In the genomic region with DNA sequence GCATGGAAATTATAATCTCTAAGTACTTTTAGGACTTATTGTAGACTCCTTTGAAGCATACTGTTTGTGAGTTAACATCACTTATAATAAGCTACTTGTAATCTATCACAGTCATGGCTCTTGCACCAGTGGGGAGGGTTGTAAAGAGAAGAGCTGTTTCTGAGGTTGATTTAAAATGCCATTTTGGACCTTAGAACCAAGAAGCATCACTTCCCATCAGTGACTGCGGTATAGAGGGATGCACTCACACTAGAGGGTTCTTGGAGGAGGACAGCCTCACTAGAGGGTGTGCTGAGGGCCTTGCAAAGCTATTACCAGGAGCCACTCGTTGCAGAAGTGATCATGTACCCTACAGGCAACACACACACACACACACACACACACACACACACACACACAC, we compare ENCODE assay signal across 13 mouse cellular contexts. TPM values are rescaled to one million over a fixed set of nuclear protein-coding genes. Genes with fewer than 3 reads are reported as not detected.
DNase-seq lines count a peak whose midpoint lies in the region; ATAC-seq and TF ChIP-seq lines count a peak whose summit lies in the region.
"Had no signal": no experiment of that assay in that cellular context is flagged by ENCODE, and none has a peak within 500 bp of the region (broad histone marks: within the 10 kb centered on the region; RNA-seq: fewer than 3 reads in every experiment).

No protein-coding gene starts in this region.

- H3K4me1 ChIP-seq in heart, postnatal 0 days (ENCODE audit: control insufficient read depth, insufficient read depth): peaks cover 15% of the 10 kb centered on the region
- H3K4me1 ChIP-seq in lung, embryonic 15.5 days: peaks cover 36% of the 10 kb centered on the region
- peaks cover 23% of the 10 kb centered on the region for H3K4me1 ChIP-seq in lung, adult 2 months (ENCODE audit: control insufficient read depth, insufficient read depth, low read length)
- peaks cover 12% of the 10 kb centered on the region; the same call in 1 of the 2 replicates for H3K4me1 ChIP-seq in intestine, embryonic 15.5 days (replicated peaks)
- H3K4me1 ChIP-seq in forebrain, embryonic 11.5 days (replicated peaks; ENCODE audit: control insufficient read depth, insufficient read depth, low read length): no peaks in the 10 kb centered on the region

- peak overlapping the region; percentile 61 for H3K4me2 ChIP-seq in heart, postnatal 0 days (ENCODE audit: low read depth, low read length)
- H3K4me2 ChIP-seq in lung, embryonic 15.5 days: peak overlapping the region; percentile 52
- peak overlapping the region; percentile 52 for H3K4me2 ChIP-seq in intestine, embryonic 15.5 days (replicated peaks)
- no peak overlapping the region for H3K4me2 ChIP-seq in forebrain, embryonic 11.5 days (ENCODE audit: low read depth, low read length, severe bottlenecking)

- no peak for DNase-seq in heart, postnatal 0 days (ENCODE audit: low spot score)
- no peak for DNase-seq in heart, postnatal 10 days
- no peak for DNase-seq in lung, adult 2 months
- no peak for DNase-seq in forebrain, embryonic 11.5 days (ENCODE audit: low spot score)
- no peak for DNase-seq in B cell, adult 2 months
- DNase-seq: adrenal gland, postnatal 14 days; right cerebral cortex, postnatal 25 days; thymus, postnatal 4 days had no signal

- peak overlapping the region; percentile 37 for H3K4me3 ChIP-seq in heart, postnatal 0 days (ENCODE audit: low read depth, low read length)
- H3K4me3 ChIP-seq in lung, embryonic 15.5 days: peak overlapping the region; percentile 29
- no peak overlapping the region for H3K4me3 ChIP-seq in lung, adult 2 months (replicated peaks; ENCODE audit: extremely low read depth, low read depth, low read length)
- H3K4me3 ChIP-seq in intestine, embryonic 15.5 days (replicated peaks): no peak overlapping the region
- no peak overlapping the region for H3K4me3 ChIP-seq in forebrain, embryonic 11.5 days (ENCODE audit: low read depth, low read length)
- H3K4me3 ChIP-seq: erythroblast, embryonic 14.5 days had no signal

- 60% methylated on average over 2 of the region's 2 CpGs for WGBS in heart, postnatal 0 days
- 47% methylated on average over 2 of the region's 2 CpGs for WGBS in lung, embryonic 15.5 days
- 38% methylated on average over 2 of the region's 2 CpGs for WGBS in lung, adult 2 months
- 53% methylated on average over 2 of the region's 2 CpGs for WGBS in intestine, embryonic 15.5 days
- WGBS in forebrain, embryonic 11.5 days: 79% methylated on average over 2 of the region's 2 CpGs

- TF ChIP-seq EP300 in heart, postnatal 0 days (IDR thresholded peaks at IDR 0.05; ENCODE audit: low read depth): no peak

- intact Hi-C loops in heart, postnatal 10 days (cut with DNase I): no loop called here

- no peak for TF ChIP-seq POLR2A in lung, adult 2 months (IDR thresholded peaks at IDR 0.05; ENCODE audit: borderline replicate concordance, extremely low read depth, low read depth, low read length)

- no peak for ATAC-seq in heart, postnatal 0 days (ENCODE audit: insufficient read depth, low read depth)
- no peak for ATAC-seq in lung, embryonic 15.5 days (ENCODE audit: borderline replicate concordance, extremely low read depth, low FRiP score, low TSS enrichment)
- no peak for ATAC-seq in intestine, embryonic 15.5 days
- ATAC-seq in forebrain, embryonic 11.5 days (replicated peaks; ENCODE audit: low FRiP score): no peak
- ATAC-seq: hindbrain, postnatal 0 days had no signal

- H3K9ac ChIP-seq in heart, postnatal 0 days (replicated peaks; ENCODE audit: low read depth, low read length): no peak overlapping the region
- H3K9ac ChIP-seq in lung, embryonic 15.5 days: no peak overlapping the region
- H3K9ac ChIP-seq in intestine, embryonic 15.5 days: no peak overlapping the region
- H3K9ac ChIP-seq in forebrain, embryonic 11.5 days (ENCODE audit: low read length): no peak overlapping the region
- H3K9ac ChIP-seq: liver, embryonic 14.5 days had no signal

- no peaks in the 10 kb centered on the region for H3K9me3 ChIP-seq in heart, postnatal 0 days (replicated peaks; ENCODE audit: control insufficient read depth, low read length)
- no peaks in the 10 kb centered on the region for H3K9me3 ChIP-seq in lung, embryonic 15.5 days
- H3K9me3 ChIP-seq in intestine, embryonic 15.5 days: no peaks in the 10 kb centered on the region
- H3K9me3 ChIP-seq in forebrain, embryonic 11.5 days (ENCODE audit: control insufficient read depth, low read length): no peaks in the 10 kb centered on the region

- no peaks in the 10 kb centered on the region for H3K36me3 ChIP-seq in heart, postnatal 0 days (replicated peaks; ENCODE audit: control insufficient read depth, insufficient read depth, low read length)
- no peaks in the 10 kb centered on the region for H3K36me3 ChIP-seq in lung, embryonic 15.5 days
- no peaks in the 10 kb centered on the region for H3K36me3 ChIP-seq in intestine, embryonic 15.5 days
- no peaks in the 10 kb centered on the region for H3K36me3 ChIP-seq in forebrain, embryonic 11.5 days (ENCODE audit: control insufficient read depth, insufficient read depth, low read length)

- H3K27ac ChIP-seq in heart, postnatal 0 days (ENCODE audit: low read depth): peak overlapping the region; percentile 68
- peak overlapping the region; percentile 71 for H3K27ac ChIP-seq in lung, embryonic 15.5 days
- H3K27ac ChIP-seq in intestine, embryonic 15.5 days: no peak overlapping the region
- no peak overlapping the region for H3K27ac ChIP-seq in forebrain, embryonic 11.5 days (ENCODE audit: low read depth, low read length)
- H3K27ac ChIP-seq: hindbrain, postnatal 0 days; liver, embryonic 14.5 days had no signal

- TF ChIP-seq CTCF in heart, postnatal 0 days (IDR thresholded peaks at IDR 0.05; ENCODE audit: low read depth): no peak
- no peak for TF ChIP-seq CTCF in lung, adult 2 months (IDR thresholded peaks at IDR 0.05; ENCODE audit: insufficient read depth, low read length)

- no peaks in the 10 kb centered on the region for H3K27me3 ChIP-seq in heart, postnatal 0 days (ENCODE audit: control insufficient read depth, insufficient read depth, low read length)
- no peaks in the 10 kb centered on the region for H3K27me3 ChIP-seq in lung, embryonic 15.5 days
- no peaks in the 10 kb centered on the region for H3K27me3 ChIP-seq in intestine, embryonic 15.5 days (replicated peaks)
- no peaks in the 10 kb centered on the region for H3K27me3 ChIP-seq in forebrain, embryonic 11.5 days (ENCODE audit: control insufficient read depth, insufficient read depth, low read length)

RNA-seq across cellular contexts. Expression of gene Il1r1, which starts 0.7 kb away (rescaled TPM):
- total RNA-seq in heart, postnatal 0 days (2014; rRNA removed; ENCODE audit: low replicate concordance): 4.7 and 5.2 TPM in 2 replicates
- 5.1 and 5.6 TPM in 2 replicates for polyA plus RNA-seq in heart, postnatal 0 days (2015; fragmentation: Nextera tagmentation; extraction: Ambion mirVana)
- 1 to 10 TPM; 7.5 to 7.9 TPM for total RNA-seq in heart, postnatal 10 days (2021)
- polyA plus RNA-seq in lung, embryonic 15.5 days (2015; fragmentation: Nextera tagmentation; extraction: Ambion mirVana): 9.7 and 10.9 TPM in 2 replicates
- polyA plus RNA-seq in lung, adult 2 months (2012; rRNA removed): 9.2 and 14.1 TPM in 2 replicates
- 6.4 and 7.5 TPM in 2 replicates for polyA plus RNA-seq in intestine, embryonic 15.5 days (2015; fragmentation: Nextera tagmentation; extraction: Ambion mirVana)
- polyA plus RNA-seq in forebrain, embryonic 11.5 days (2014; fragmentation: Nextera tagmentation; extraction: Ambion mirVana): 1.1 and 1.5 TPM in 2 replicates

Comparison
In these comparisons a context has a peak if more than half of its experiments do, and no peak if none do; other contexts are left out.
1. H3K4me3 ChIP-seq: peak in heart, postnatal 0 days (single experiment) and lung, embryonic 15.5 days (single experiment); none in lung, adult 2 months (single experiment), intestine, embryonic 15.5 days (single experiment) and forebrain, embryonic 11.5 days (single experiment).
2. H3K27ac ChIP-seq: peak in heart, postnatal 0 days (single experiment) and lung, embryonic 15.5 days (single experiment); none in intestine, embryonic 15.5 days (single experiment) and forebrain, embryonic 11.5 days (single experiment).